Mouse (Mus musculus): ENCODE results near the gene Ace3. TPM values are rescaled to one million over a fixed set of nuclear protein-coding genes. Genes with fewer than 3 reads are reported as not detected.
A peak's percentile ranks its signal among the peaks of the same experiment; 100 is the strongest.

The Ace3 gene
- polyA plus RNA-seq, 1 experiment = not detected

DNA sequence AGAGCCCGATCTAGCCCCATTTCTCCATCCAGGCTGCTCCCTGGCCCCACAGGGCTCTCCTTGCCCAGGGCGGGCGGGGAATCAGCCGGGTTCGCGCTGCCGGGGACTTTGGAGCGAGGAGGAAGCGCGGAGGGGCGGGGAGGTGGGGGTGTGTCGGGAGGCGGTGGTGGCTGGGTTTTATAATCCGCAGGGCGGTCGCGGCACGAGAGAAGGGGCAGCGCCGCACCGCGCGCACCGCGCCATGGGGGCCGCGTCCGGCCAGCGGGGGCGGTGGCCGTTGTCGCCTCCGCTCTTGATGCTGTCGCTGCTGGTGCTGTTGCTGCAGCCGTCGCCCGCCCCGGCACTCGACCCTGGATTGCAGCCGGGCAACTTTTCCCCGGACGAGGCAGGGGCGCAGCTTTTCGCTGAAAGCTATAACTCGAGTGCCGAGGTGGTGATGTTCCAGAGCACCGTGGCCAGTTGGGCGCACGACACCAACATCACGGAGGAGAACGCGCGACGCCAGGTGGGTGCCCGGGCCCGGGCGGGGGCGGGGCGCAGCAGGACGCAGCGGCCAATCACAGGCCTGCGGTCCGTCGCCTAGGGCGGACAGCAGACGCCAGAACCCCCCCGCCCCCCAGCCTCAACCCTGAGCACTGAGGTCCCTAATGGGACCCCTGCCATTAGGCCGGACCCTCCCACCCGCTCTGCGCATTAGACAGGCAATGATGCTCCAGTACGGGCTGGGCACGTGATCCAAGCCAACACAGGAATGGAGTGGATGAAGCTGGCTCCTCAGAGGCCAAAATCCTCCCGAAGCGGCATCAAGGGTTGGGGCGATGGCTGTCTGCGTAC, 26.5 kb upstream of the Ace3 start, which contains the start of gene Ace:
Ace (plus strand) TSS at position 205 of the 834 bp plus-strand sequence.
- 0 out of 2 replicates have a peak, but pooled peaks cover 2% of the 10 kb centered on the region for H3K4me1 ChIP-seq (ENCODE audit: control insufficient read depth, insufficient read depth, insufficient read length, low read length)
- H3K4me3 ChIP-seq (ENCODE audit: insufficient read depth, low read depth, low read length) = peak within 1 kb of the TSS; percentile 60
- H3K27ac ChIP-seq (replicated peaks; ENCODE audit: low read depth, low read length) = no peak within 1 kb of the TSS

DNA sequence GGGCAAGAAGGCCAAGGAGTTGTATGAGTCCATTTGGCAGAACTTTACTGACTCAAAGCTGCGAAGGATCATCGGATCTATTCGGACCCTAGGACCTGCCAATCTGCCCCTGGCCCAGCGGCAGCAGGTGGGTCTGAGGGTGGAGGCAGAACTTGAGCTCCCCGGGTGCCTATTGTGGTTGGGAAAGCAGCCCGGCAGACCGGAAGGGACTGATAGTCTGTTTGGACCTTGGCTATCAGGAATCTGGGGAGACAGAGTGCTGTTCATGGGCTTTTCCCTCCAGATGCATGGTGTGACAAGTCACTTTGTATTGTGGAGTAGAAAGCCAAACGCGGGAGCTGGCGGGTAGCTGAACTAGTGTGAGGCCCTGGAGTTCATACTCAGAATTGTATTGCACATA, 25.5 kb upstream of the Ace3 start:
- Histone ChIP-seq H3K27ac (replicated peaks; ENCODE audit: low read depth, low read length) (0 out of 2 replicates have a peak overlapping the region, but pooled peaks have one; percentile 9), H3K4me3 (ENCODE audit: insufficient read depth, low read depth, low read length) (peak overlapping the region; percentile 60), H3K4me1 (ENCODE audit: control insufficient read depth, insufficient read depth, insufficient read length, low read length) (0 out of 2 replicates have a peak, but pooled peaks cover 2% of the 10 kb centered on the region)

- Histone ChIP-seq H3K4me3 (ENCODE audit: insufficient read depth, low read depth, low read length) (0 out of 2 replicates have a peak overlapping the region, but pooled peaks have one; percentile 60), H3K27ac (replicated peaks; ENCODE audit: low read depth, low read length) (no peak overlapping the region), H3K4me1 (ENCODE audit: control insufficient read depth, insufficient read depth, insufficient read length, low read length) (0 out of 2 replicates have a peak, but pooled peaks cover 2% of the 10 kb centered on the region)
These were observed 25.0 kb upstream of the Ace3 start for GRCm38 (mm10) chr11:105969516-105969915.

DNA sequence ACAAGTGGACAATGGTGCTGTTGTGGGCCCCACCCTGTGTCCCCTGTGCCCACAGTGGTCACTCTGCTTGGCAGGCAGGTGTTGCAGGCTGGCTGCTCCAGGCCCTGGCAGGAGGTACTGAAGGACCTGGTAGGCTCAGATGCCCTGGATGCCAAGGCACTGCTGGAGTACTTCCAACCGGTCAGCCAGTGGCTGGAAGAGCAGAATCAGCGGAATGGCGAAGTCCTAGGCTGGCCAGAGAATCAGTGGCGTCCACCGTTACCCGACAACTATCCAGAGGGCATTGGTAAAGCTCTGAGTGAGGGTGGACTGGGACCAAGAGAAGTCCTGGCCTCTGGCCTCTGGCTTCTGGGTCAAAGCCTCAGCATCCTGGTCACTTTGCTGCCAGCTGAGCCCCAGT, 19.9 kb upstream of the Ace3 start:
- no peaks in the 10 kb centered on the region for H3K4me1 ChIP-seq (ENCODE audit: control insufficient read depth, insufficient read depth, insufficient read length, low read length)
- H3K27ac ChIP-seq (replicated peaks; ENCODE audit: low read depth, low read length) = no peak overlapping the region
- H3K4me3 ChIP-seq (ENCODE audit: insufficient read depth, low read depth, low read length) = no peak overlapping the region

GRCm38 (mm10) chr11:105975050-105975449, 19.4 kb upstream of the Ace3 start:
- no peaks in the 10 kb centered on the region for H3K4me1 ChIP-seq (ENCODE audit: control insufficient read depth, insufficient read depth, insufficient read length, low read length)
- no peak overlapping the region for H3K27ac ChIP-seq (replicated peaks; ENCODE audit: low read depth, low read length)
- no peak overlapping the region for H3K4me3 ChIP-seq (ENCODE audit: insufficient read depth, low read depth, low read length)

DNA sequence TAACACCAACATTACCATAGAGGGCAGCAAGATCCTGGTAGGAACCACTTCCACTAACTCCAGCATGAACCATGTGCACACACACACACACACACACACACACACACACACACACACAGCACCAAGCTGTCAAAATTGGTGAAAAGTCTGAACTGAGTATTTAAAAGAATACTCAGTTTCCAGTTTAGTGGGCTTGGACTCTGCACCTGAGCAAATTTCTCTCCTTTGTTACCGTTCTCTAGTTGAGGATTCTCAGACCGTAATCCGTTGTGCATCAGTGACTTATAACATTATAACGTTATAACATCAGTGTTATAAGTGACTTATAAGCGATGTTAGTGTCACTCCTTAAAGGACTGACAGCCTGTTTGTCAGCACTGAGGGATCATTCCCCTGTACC, 18.8 kb upstream of the Ace3 start:
- H3K27ac ChIP-seq (replicated peaks; ENCODE audit: low read depth, low read length) = no peak overlapping the region
- no peak overlapping the region for H3K4me3 ChIP-seq (ENCODE audit: insufficient read depth, low read depth, low read length)
- no peaks in the 10 kb centered on the region for H3K4me1 ChIP-seq (ENCODE audit: control insufficient read depth, insufficient read depth, insufficient read length, low read length)

GRCm38 (mm10) chr11:105978232-105978631, 16.2 kb upstream of the Ace3 start:
- Histone ChIP-seq H3K4me1 (ENCODE audit: control insufficient read depth, insufficient read depth, insufficient read length, low read length) (no peaks in the 10 kb centered on the region), H3K27ac (replicated peaks; ENCODE audit: low read depth, low read length) (no peak overlapping the region), H3K4me3 (ENCODE audit: insufficient read depth, low read depth, low read length) (no peak overlapping the region)

DNA sequence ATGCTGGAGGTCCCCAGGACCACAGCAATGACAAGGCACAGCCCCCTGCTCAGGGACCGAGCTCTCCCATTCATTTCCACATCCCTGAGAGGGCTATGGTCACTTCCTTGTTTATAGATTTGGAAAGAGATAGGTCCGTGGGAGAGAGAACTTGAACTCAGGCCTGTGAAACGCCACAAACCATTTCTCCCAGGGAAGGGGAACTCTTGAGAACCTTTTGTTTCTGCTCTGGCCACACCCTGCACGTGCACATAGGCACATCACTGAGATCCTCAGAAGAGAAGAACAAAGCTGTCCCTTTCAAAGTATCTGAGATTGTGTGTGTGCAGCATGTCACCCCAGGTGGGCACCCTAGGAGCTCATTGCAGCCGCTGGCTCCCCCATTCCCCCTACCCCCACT, 15.8 kb upstream of the Ace3 start:
- H3K27ac ChIP-seq (replicated peaks; ENCODE audit: low read depth, low read length) = no peak overlapping the region
- no peak overlapping the region for H3K4me3 ChIP-seq (ENCODE audit: insufficient read depth, low read depth, low read length)
- no peaks in the 10 kb centered on the region for H3K4me1 ChIP-seq (ENCODE audit: control insufficient read depth, insufficient read depth, insufficient read length, low read length)

DNA sequence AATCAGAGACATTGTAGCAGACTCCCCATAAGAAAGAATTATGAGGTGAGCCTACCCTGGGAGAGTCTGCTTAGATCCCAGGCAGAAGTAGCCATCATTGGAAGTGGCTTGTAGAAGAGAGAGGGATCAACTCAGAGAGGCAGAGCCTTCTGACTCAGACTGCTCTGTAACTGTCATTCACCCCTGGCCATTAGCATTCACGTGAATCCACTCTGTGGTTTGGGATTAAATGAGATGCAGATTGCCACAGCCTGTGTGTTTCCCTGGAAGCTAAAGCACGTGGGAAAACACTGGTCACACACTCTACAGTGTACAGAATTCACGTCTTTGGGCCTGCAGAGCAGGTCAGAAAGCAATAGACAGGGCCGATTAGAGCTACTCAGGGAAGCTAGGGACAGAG, 10.0 kb upstream of the Ace3 start:
- no peak overlapping the region for H3K4me3 ChIP-seq (ENCODE audit: insufficient read depth, low read depth, low read length)
- no peaks in the 10 kb centered on the region; the same call in 1 of the 2 replicates for H3K4me1 ChIP-seq (ENCODE audit: control insufficient read depth, insufficient read depth, insufficient read length, low read length)
- H3K27ac ChIP-seq (replicated peaks; ENCODE audit: low read depth, low read length) = no peak overlapping the region

- Histone ChIP-seq H3K4me3 (ENCODE audit: insufficient read depth, low read depth, low read length) (no peak overlapping the region), H3K27ac (replicated peaks; ENCODE audit: low read depth, low read length) (no peak overlapping the region), H3K4me1 (ENCODE audit: control insufficient read depth, insufficient read depth, insufficient read length, low read length) (peaks cover 7% of the 10 kb centered on the region)
These were observed 7.0 kb upstream of the Ace3 start for GRCm38 (mm10) chr11:105987446-105987845.

GRCm38 (mm10) chr11:105989446-105989845, 5.0 kb upstream of the Ace3 start:
- H3K4me1 ChIP-seq (ENCODE audit: control insufficient read depth, insufficient read depth, insufficient read length, low read length) = peaks cover 7% of the 10 kb centered on the region
- no peak overlapping the region for H3K27ac ChIP-seq (replicated peaks; ENCODE audit: low read depth, low read length)
- H3K4me3 ChIP-seq (ENCODE audit: insufficient read depth, low read depth, low read length) = no peak overlapping the region

- no peak overlapping the region for H3K4me3 ChIP-seq (ENCODE audit: insufficient read depth, low read depth, low read length)
- peaks cover 7% of the 10 kb centered on the region for H3K4me1 ChIP-seq (ENCODE audit: control insufficient read depth, insufficient read depth, insufficient read length, low read length)
- peak overlapping the region; percentile 91 for H3K27ac ChIP-seq (replicated peaks; ENCODE audit: low read depth, low read length)
These were observed 4.2 kb upstream of the Ace3 start for GRCm38 (mm10) chr11:105990231-105990630.

GRCm38 (mm10) chr11:106000062-106000461, 5.6 kb downstream of the Ace3 start:
- Histone ChIP-seq H3K27ac (replicated peaks; ENCODE audit: low read depth, low read length) (no peak overlapping the region), H3K4me3 (ENCODE audit: insufficient read depth, low read depth, low read length) (no peak overlapping the region), H3K4me1 (ENCODE audit: control insufficient read depth, insufficient read depth, insufficient read length, low read length) (no peaks in the 10 kb centered on the region)

DNA sequence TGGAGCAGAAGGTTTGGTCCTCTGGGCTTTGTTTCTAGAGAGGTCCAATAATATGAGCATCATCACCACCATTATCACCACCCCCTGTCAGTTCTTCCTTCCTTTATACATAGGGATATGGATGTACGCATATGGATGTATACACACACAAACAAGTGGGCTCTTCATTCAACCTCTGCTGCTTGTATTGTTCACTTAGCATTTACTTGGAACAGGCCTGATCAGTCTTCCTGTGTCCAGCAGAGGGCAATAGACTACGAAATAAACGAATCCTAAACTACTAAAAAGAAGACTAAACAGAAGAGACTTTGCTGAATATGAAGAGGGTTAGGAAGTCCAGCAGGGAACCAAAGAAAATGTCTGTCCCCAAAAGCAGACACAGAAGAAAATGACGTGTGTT, 7.2 kb downstream of the Ace3 start:
- no peak overlapping the region for H3K27ac ChIP-seq (replicated peaks; ENCODE audit: low read depth, low read length)
- no peaks in the 10 kb centered on the region for H3K4me1 ChIP-seq (ENCODE audit: control insufficient read depth, insufficient read depth, insufficient read length, low read length)
- H3K4me3 ChIP-seq (ENCODE audit: insufficient read depth, low read depth, low read length) = no peak overlapping the region

GRCm38 (mm10) chr11:106004576-106004975, 10.1 kb downstream of the Ace3 start:
- H3K4me3 ChIP-seq (ENCODE audit: insufficient read depth, low read depth, low read length) = no peak overlapping the region
- H3K4me1 ChIP-seq (ENCODE audit: control insufficient read depth, insufficient read depth, insufficient read length, low read length) = no peaks in the 10 kb centered on the region

GRCm38 (mm10) chr11:106005970-106006369, 11.5 kb downstream of the Ace3 start:
- H3K27ac ChIP-seq (replicated peaks; ENCODE audit: low read depth, low read length) = no peak overlapping the region
- no peak overlapping the region for H3K4me3 ChIP-seq (ENCODE audit: insufficient read depth, low read depth, low read length)
- H3K4me1 ChIP-seq (ENCODE audit: control insufficient read depth, insufficient read depth, insufficient read length, low read length) = no peaks in the 10 kb centered on the region

More at GRCm38 (mm10) chr11:106004576-106004975, 10.1 kb downstream of the Ace3 start:
- no peak overlapping the region for H3K27ac ChIP-seq (replicated peaks; ENCODE audit: low read depth, low read length)

All from brown adipose tissue, adult 24 weeks (tissue).